Mouse (Mus musculus): ENCODE measurements around the gene Grin2d.
A peak's percentile ranks its signal among the peaks of the same experiment; 100 is the strongest.

Grin2d gene

GRCm38 (mm10) chr7:45809276-45810075 is 68.7 kb downstream of the Grin2d start:
- no peak for DNase-seq (ENCODE audit: extremely low read depth, low read depth)

GRCm38 (mm10) chr7:45808471-45808870 is 69.7 kb downstream of the Grin2d start:
- no peak for DNase-seq (ENCODE audit: extremely low read depth, low read depth)

- DNase-seq (ENCODE audit: extremely low read depth, low read depth) = no peak
Observed at GRCm38 (mm10) chr7:45805941-45806340, 72.2 kb downstream of the Grin2d start.

- no peak for DNase-seq (ENCODE audit: extremely low read depth, low read depth)
Observed at GRCm38 (mm10) chr7:45802551-45802950, 75.6 kb downstream of the Grin2d start.

- DNase-seq (ENCODE audit: extremely low read depth, low read depth) = peak; percentile 78
Observed at GRCm38 (mm10) chr7:45801348-45801747, 76.8 kb downstream of the Grin2d start.

GRCm38 (mm10) chr7:45800546-45801204 is 77.5 kb downstream of the Grin2d start:
- peak; percentile 68 for DNase-seq (ENCODE audit: extremely low read depth, low read depth)

GRCm38 (mm10) chr7:45800001-45800400 is 78.2 kb downstream of the Grin2d start:
- no peak for DNase-seq (ENCODE audit: extremely low read depth, low read depth)

- no peak for DNase-seq (ENCODE audit: extremely low read depth, low read depth)
Observed at GRCm38 (mm10) chr7:45798931-45799330, 79.2 kb downstream of the Grin2d start.

GRCm38 (mm10) chr7:45798511-45798836 is 79.7 kb downstream of the Grin2d start:
- DNase-seq (ENCODE audit: extremely low read depth, low read depth) = no peak

- no peak for DNase-seq (ENCODE audit: extremely low read depth, low read depth)
Observed at GRCm38 (mm10) chr7:45797661-45798510, 80.3 kb downstream of the Grin2d start.

GRCm38 (mm10) chr7:45796950-45797349 is 81.2 kb downstream of the Grin2d start:
- DNase-seq (ENCODE audit: extremely low read depth, low read depth) = no peak

- no peak for DNase-seq (ENCODE audit: extremely low read depth, low read depth)
Observed at GRCm38 (mm10) chr7:45794971-45795370, 83.2 kb downstream of the Grin2d start.

GRCm38 (mm10) chr7:45793969-45794585 is 84.1 kb downstream of the Grin2d start:
- DNase-seq (ENCODE audit: extremely low read depth, low read depth) = no peak

GRCm38 (mm10) chr7:45793240-45793639 is 84.9 kb downstream of the Grin2d start:
- no peak for DNase-seq (ENCODE audit: extremely low read depth, low read depth)

GRCm38 (mm10) chr7:45791756-45792490 is 86.3 kb downstream of the Grin2d start:
- DNase-seq (ENCODE audit: extremely low read depth, low read depth) = no peak

GRCm38 (mm10) chr7:45790721-45791120 is 87.5 kb downstream of the Grin2d start:
- no peak for DNase-seq (ENCODE audit: extremely low read depth, low read depth)

GRCm38 (mm10) chr7:45787642-45788041 is 90.5 kb downstream of the Grin2d start:
- no peak for DNase-seq (ENCODE audit: extremely low read depth, low read depth)

- peak; percentile 77 for DNase-seq (ENCODE audit: extremely low read depth, low read depth)
Observed at GRCm38 (mm10) chr7:45786661-45787413, 91.3 kb downstream of the Grin2d start.

GRCm38 (mm10) chr7:45786136-45786578 is 92.0 kb downstream of the Grin2d start:
- DNase-seq (ENCODE audit: extremely low read depth, low read depth) = no peak

Data from MEL-GATA-1-ER (cell line).